Mouse (Mus musculus) heart, embryonic 13.5 days (tissue): Measurements from ENCODE around the gene Brca2. TPM values are rescaled to one million over a fixed set of nuclear protein-coding genes. Genes with fewer than 3 reads are reported as not detected.

Source experiments
- ATAC-seq: fragments of 200-750 bp; cut with Nextera tagmentation; 2 replicates; pipeline ENCODE4 v1.8.0; 2017; ENCODE audit warnings: moderate TSS enrichment; ENCODE audit not compliant: insufficient number of reproducible peaks, low FRiP score, low TSS enrichment; ENCODE audit errors: extremely low read depth
- H3K27ac ChIP-seq: fragments of 300-500 bp; sonication (generic); replicated peaks from 2 replicates; pipeline ENCODE4 v1.5.1; 2015; ENCODE audit warnings: moderate library complexity, mild to moderate bottlenecking, inconsistent platforms
- H3K27me3 ChIP-seq: fragments of 300-500 bp; sonication (generic); replicated peaks from 2 replicates; pipeline ENCODE4 v1.6.1; 2015; ENCODE audit warnings: mild to moderate bottlenecking, inconsistent platforms
- H3K36me3 ChIP-seq: fragments of 300-500 bp; sonication (generic); 2 replicates; pipeline ENCODE4 v1.6.1; 2015; ENCODE audit warnings: mild to moderate bottlenecking, inconsistent platforms
- H3K4me1 ChIP-seq: fragments of 300-500 bp; sonication (generic); 2 replicates; pipeline ENCODE4 v1.6.1; 2015; ENCODE audit warnings: inconsistent platforms
- H3K4me2 ChIP-seq: fragments of 300-500 bp; sonication (generic); 2 replicates; pipeline ENCODE4 v1.6.1; 2015; ENCODE audit warnings: inconsistent platforms, mild to moderate bottlenecking, moderate library complexity
- H3K4me3 ChIP-seq: fragments of 300-500 bp; sonication (generic); 2 replicates; pipeline ENCODE4 v1.5.1; 2015; ENCODE audit warnings: moderate library complexity, mild to moderate bottlenecking, inconsistent platforms
- H3K9ac ChIP-seq: fragments of 300-500 bp; sonication (generic); 2 replicates; pipeline ENCODE4 v1.6.1; 2015; ENCODE audit warnings: inconsistent platforms, mild to moderate bottlenecking, moderate library complexity
- H3K9me3 ChIP-seq: fragments of 300-500 bp; sonication (generic); 2 replicates; pipeline ENCODE4 v1.6.1; 2016; ENCODE audit warnings: inconsistent platforms
- WGBS: fragments of 180-500 bp; shearing (Covaris S2); methylation state at CpG from one replicate; pipeline ENCODE4 v1.1.7; 2015; ENCODE audit warnings: mixed read lengths; 5-methylcytosine and 5-hydroxymethylcytosine counted together
- polyA plus RNA-seq: library from polyadenylated mRNA; unstranded; fragments of >200 nt; fragmentation: Nextera tagmentation; extraction: Ambion mirVana; gene quantifications from 2 replicates; pipeline ENCODE4 v1.2.1, GENCODE M21; 2015

Gene Brca2
- polyA plus RNA-seq, 1 experiment from 2014 or later, result 16.6 TPM

- Histone ChIP-seq H3K27ac (no peak overlapping the region), H3K27me3 (peaks cover 8% of the 10 kb centered on the region), H3K36me3 (peaks cover 21% of the 10 kb centered on the region), H3K9ac (no peak overlapping the region), H3K4me3 (no peak overlapping the region), H3K9me3 (no peaks in the 10 kb centered on the region), H3K4me2 (no peak overlapping the region), H3K4me1 (peaks cover 12% of the 10 kb centered on the region; the same call in 1 of the 2 replicates)
- WGBS, result 62% methylated on average over 20 of the region's 20 CpGs
- no peak for ATAC-seq
These were observed 78.4 kb downstream of the Brca2 start for GRCm38 (mm10) chr5:150600554-150601440.

GRCm38 (mm10) chr5:150601441-150602230, 79.2 kb downstream of the Brca2 start:
- Histone ChIP-seq H3K4me2 (no peak overlapping the region), H3K4me1 (peaks cover 12% of the 10 kb centered on the region; the same call in 1 of the 2 replicates), H3K27me3 (0 out of 2 replicates have a peak, but pooled peaks cover under 1% of the 10 kb centered on the region), H3K4me3 (no peak overlapping the region), H3K27ac (no peak overlapping the region), H3K36me3 (peaks cover 29% of the 10 kb centered on the region), H3K9me3 (0 out of 2 replicates have a peak, but pooled peaks cover 4% of the 10 kb centered on the region), H3K9ac (no peak overlapping the region)
- WGBS, result 83% methylated on average over 14 of the region's 14 CpGs
- ATAC-seq, result no peak

GRCm38 (mm10) chr5:150606131-150606530, 83.7 kb downstream of the Brca2 start:
- WGBS, result 92% methylated on average over 6 of the region's 6 CpGs

GRCm38 (mm10) chr5:150607631-150608030, 85.2 kb downstream of the Brca2 start:
- H3K9me3 ChIP-seq, result 0 out of 2 replicates have a peak, but pooled peaks cover 4% of the 10 kb centered on the region
- no peaks in the 10 kb centered on the region for H3K27me3 ChIP-seq
- H3K36me3 ChIP-seq, result peaks cover 33% of the 10 kb centered on the region
- H3K4me3 ChIP-seq, result no peak overlapping the region
- WGBS, result 90% methylated on average over 8 of the region's 8 CpGs
- H3K4me1 ChIP-seq, result no peaks in the 10 kb centered on the region
- ATAC-seq, result no peak
- no peak overlapping the region for H3K9ac ChIP-seq
- H3K4me2 ChIP-seq, result no peak overlapping the region
- no peak overlapping the region for H3K27ac ChIP-seq

More at GRCm38 (mm10) chr5:150606131-150606530, 83.7 kb downstream of the Brca2 start:
- Histone ChIP-seq H3K4me3 (no peak overlapping the region), H3K9me3 (0 out of 2 replicates have a peak, but pooled peaks cover 4% of the 10 kb centered on the region), H3K27me3 (no peaks in the 10 kb centered on the region), H3K36me3 (peaks cover 43% of the 10 kb centered on the region), H3K4me1 (0 out of 2 replicates have a peak, but pooled peaks cover 1% of the 10 kb centered on the region), H3K27ac (no peak overlapping the region), H3K4me2 (no peak overlapping the region), H3K9ac (no peak overlapping the region)
- ATAC-seq, result no peak

GRCm38 (mm10) chr5:150611136-150611535, 88.7 kb downstream of the Brca2 start:
- H3K9me3 ChIP-seq, result 0 out of 2 replicates have a peak, but pooled peaks cover 4% of the 10 kb centered on the region
- no peak overlapping the region for H3K4me3 ChIP-seq
- no peaks in the 10 kb centered on the region for H3K27me3 ChIP-seq
- H3K4me1 ChIP-seq, result no peaks in the 10 kb centered on the region
- WGBS, result 60% methylated on average over 1 of the region's 1 CpGs
- no peak overlapping the region for H3K4me2 ChIP-seq
- no peak overlapping the region for H3K9ac ChIP-seq
- ATAC-seq, result no peak
- H3K36me3 ChIP-seq, result peaks cover 20% of the 10 kb centered on the region
- H3K27ac ChIP-seq, result 0 out of 2 replicates have a peak overlapping the region, but pooled peaks have one; percentile 24

GRCm38 (mm10) chr5:150611697-150612096, 89.3 kb downstream of the Brca2 start:
- ATAC-seq, result no peak
- Histone ChIP-seq H3K4me2 (peak overlapping the region; percentile 28; the same call in 1 of the 2 replicates), H3K9me3 (no peaks in the 10 kb centered on the region), H3K4me3 (no peak overlapping the region), H3K9ac (no peak overlapping the region), H3K27me3 (no peaks in the 10 kb centered on the region), H3K27ac (0 out of 2 replicates have a peak overlapping the region, but pooled peaks have one; percentile 24), H3K36me3 (peaks cover 15% of the 10 kb centered on the region), H3K4me1 (no peaks in the 10 kb centered on the region)
- WGBS, result 54% methylated on average over 12 of the region's 12 CpGs

- no peaks in the 10 kb centered on the region for H3K4me1 ChIP-seq
- H3K4me2 ChIP-seq, result no peak overlapping the region
- WGBS, result 77% methylated on average over 2 of the region's 2 CpGs
- H3K36me3 ChIP-seq, result peaks cover 3% of the 10 kb centered on the region
- H3K4me3 ChIP-seq, result no peak overlapping the region
- H3K9ac ChIP-seq, result no peak overlapping the region
- H3K27ac ChIP-seq, result no peak overlapping the region
- ATAC-seq, result no peak
- no peaks in the 10 kb centered on the region for H3K27me3 ChIP-seq
- no peaks in the 10 kb centered on the region for H3K9me3 ChIP-seq
These were observed 91.6 kb downstream of the Brca2 start for GRCm38 (mm10) chr5:150614054-150614453.

GRCm38 (mm10) chr5:150616216-150616615, 93.8 kb downstream of the Brca2 start:
- no peaks in the 10 kb centered on the region for H3K27me3 ChIP-seq
- H3K9ac ChIP-seq, result no peak overlapping the region
- 95% methylated on average over 2 of the region's 2 CpGs for WGBS
- H3K4me1 ChIP-seq, result no peaks in the 10 kb centered on the region
- H3K9me3 ChIP-seq, result no peaks in the 10 kb centered on the region
- peaks cover 8% of the 10 kb centered on the region for H3K36me3 ChIP-seq
- no peak overlapping the region for H3K4me3 ChIP-seq
- H3K4me2 ChIP-seq, result no peak overlapping the region
- ATAC-seq, result no peak
- H3K27ac ChIP-seq, result no peak overlapping the region

- 74% methylated on average over 3 of the region's 3 CpGs for WGBS
- peaks cover 8% of the 10 kb centered on the region for H3K36me3 ChIP-seq
- H3K9ac ChIP-seq, result no peak overlapping the region
- no peaks in the 10 kb centered on the region for H3K4me1 ChIP-seq
- H3K9me3 ChIP-seq, result no peaks in the 10 kb centered on the region
- H3K4me3 ChIP-seq, result no peak overlapping the region
- H3K27ac ChIP-seq, result no peak overlapping the region
- no peaks in the 10 kb centered on the region for H3K27me3 ChIP-seq
- ATAC-seq, result no peak
- no peak overlapping the region for H3K4me2 ChIP-seq
These were observed 94.3 kb downstream of the Brca2 start for GRCm38 (mm10) chr5:150616731-150617130.

- no peak overlapping the region for H3K4me2 ChIP-seq
- ATAC-seq, result no peak
- H3K27ac ChIP-seq, result no peak overlapping the region
- no peaks in the 10 kb centered on the region for H3K27me3 ChIP-seq
- no peaks in the 10 kb centered on the region for H3K9me3 ChIP-seq
- 88% methylated on average over 10 of the region's 10 CpGs for WGBS
- H3K36me3 ChIP-seq, result peaks cover 14% of the 10 kb centered on the region
- no peak overlapping the region for H3K9ac ChIP-seq
- H3K4me1 ChIP-seq, result peaks cover 15% of the 10 kb centered on the region
- no peak overlapping the region for H3K4me3 ChIP-seq
These were observed 96.3 kb downstream of the Brca2 start for GRCm38 (mm10) chr5:150618599-150619355.
